Mouse (Mus musculus) forebrain, embryonic 15.5 days (tissue): ENCODE measurements at regions not wholly inside any gene's neighbourhood (a gene's known extent, or its start where the extent isn't known, plus 50 kb on each side); places are given as distances from the start of the nearest gene placed in this dataset.

Source experiments
- ATAC-seq: fragments of 200-750 bp; cut with Nextera tagmentation; replicated peaks from 2 replicates; pipeline ENCODE4 v1.8.0; 2017; ENCODE audit warnings: mild to moderate bottlenecking, moderate TSS enrichment, moderate library complexity
- H3K27ac ChIP-seq: fragments of 300-500 bp; sonication (generic); replicated peaks from 2 replicates; pipeline ENCODE4 v1.5.1; 2015; ENCODE audit warnings: mild to moderate bottlenecking, inconsistent platforms
- H3K27me3 ChIP-seq: fragments of 300-500 bp; sonication (generic); 2 replicates; pipeline ENCODE4 v1.6.1; 2015; ENCODE audit warnings: inconsistent platforms
- H3K36me3 ChIP-seq: fragments of 300-500 bp; sonication (generic); 2 replicates; pipeline ENCODE4 v1.6.1; 2015; ENCODE audit warnings: mild to moderate bottlenecking, inconsistent platforms
- H3K4me1 ChIP-seq: fragments of 300-500 bp; sonication (generic); 2 replicates; pipeline ENCODE4 v1.6.1; 2015; ENCODE audit warnings: inconsistent platforms
- H3K4me2 ChIP-seq: fragments of 300-500 bp; sonication (generic); replicated peaks from 2 replicates; pipeline ENCODE4 v1.6.1; 2015; ENCODE audit warnings: mild to moderate bottlenecking, inconsistent platforms
- H3K4me3 ChIP-seq: fragments of 300-500 bp; sonication (generic); 2 replicates; pipeline ENCODE4 v1.5.1; 2015; ENCODE audit warnings: mild to moderate bottlenecking, inconsistent platforms
- H3K9ac ChIP-seq: fragments of 300-500 bp; sonication (generic); replicated peaks from 2 replicates; pipeline ENCODE4 v1.6.1; 2015; ENCODE audit warnings: mild to moderate bottlenecking, inconsistent platforms
- H3K9me3 ChIP-seq: fragments of 300-500 bp; sonication (generic); 2 replicates; pipeline ENCODE4 v1.6.1; 2016; ENCODE audit warnings: inconsistent platforms
- WGBS: fragments of 180-500 bp; shearing (Covaris S2); methylation state at CpG from one replicate; pipeline ENCODE4 v1.1.7; 2015; ENCODE audit warnings: mixed read lengths; 5-methylcytosine and 5-hydroxymethylcytosine counted together

DNA sequence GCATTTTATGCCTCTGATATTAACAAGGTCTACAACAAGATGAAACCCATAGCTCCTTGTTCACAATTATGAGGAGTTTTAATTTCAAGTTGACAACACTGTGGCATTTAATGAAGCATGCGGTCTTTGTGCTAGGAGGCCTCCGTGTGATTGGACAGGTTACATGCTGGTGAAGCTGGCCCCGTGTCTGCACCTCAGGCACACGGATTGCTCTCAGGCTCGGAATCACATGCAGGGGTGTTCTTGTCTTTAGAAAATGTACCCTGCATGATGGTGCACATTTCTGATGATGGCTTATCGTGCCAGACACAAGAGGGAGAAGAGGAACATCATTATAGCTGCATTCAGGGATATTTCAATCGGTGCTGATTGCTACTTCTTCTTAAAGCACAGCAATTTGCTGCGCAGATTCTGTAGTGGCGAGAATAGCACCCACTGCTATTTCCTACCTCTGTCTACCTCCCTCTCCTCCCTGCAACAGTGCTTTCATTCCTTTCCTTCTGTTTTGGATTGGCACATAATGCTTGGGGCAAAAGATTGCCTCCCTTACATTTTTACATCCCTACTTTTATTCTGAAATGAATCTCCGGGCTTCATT lies 454.9 kb upstream of the Tle4 start:
- Histone ChIP-seq H3K4me3 (peak overlapping the region; percentile 4; the same call in 1 of the 2 replicates), H3K9ac (no peak overlapping the region), H3K4me1 (peaks cover 20% of the 10 kb centered on the region), H3K9me3 (no peaks in the 10 kb centered on the region), H3K27ac (0 out of 2 replicates have a peak overlapping the region, but pooled peaks have one; percentile 27), H3K4me2 (peak overlapping the region; percentile 30), H3K27me3 (no peaks in the 10 kb centered on the region), H3K36me3 (no peaks in the 10 kb centered on the region)
- ATAC-seq = peak; percentile 57
- WGBS = 25% methylated on average over 10 of the region's 10 CpGs

DNA sequence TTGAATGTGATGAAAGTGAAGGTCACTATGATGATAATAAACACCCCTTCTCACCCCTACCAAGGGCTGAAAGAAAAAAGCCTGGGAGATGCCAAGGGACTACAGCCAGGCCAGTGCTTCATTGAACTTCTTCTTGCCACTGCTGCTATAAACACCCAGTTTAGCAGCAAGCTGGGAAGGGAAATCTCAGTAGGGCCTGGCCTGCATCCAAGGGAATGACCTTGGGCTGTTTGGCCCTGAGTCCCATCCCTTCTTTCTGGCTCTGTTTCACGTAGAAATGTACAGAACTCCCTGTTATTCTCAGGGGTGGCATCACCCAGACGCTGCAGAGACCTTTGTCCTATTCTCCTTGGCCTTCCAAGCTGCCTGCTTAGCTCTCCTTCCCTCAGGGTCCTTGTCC lies 450.0 kb upstream of the Tle4 start:
- no peak overlapping the region for H3K27ac ChIP-seq
- 72% methylated on average over 2 of the region's 2 CpGs for WGBS

DNA sequence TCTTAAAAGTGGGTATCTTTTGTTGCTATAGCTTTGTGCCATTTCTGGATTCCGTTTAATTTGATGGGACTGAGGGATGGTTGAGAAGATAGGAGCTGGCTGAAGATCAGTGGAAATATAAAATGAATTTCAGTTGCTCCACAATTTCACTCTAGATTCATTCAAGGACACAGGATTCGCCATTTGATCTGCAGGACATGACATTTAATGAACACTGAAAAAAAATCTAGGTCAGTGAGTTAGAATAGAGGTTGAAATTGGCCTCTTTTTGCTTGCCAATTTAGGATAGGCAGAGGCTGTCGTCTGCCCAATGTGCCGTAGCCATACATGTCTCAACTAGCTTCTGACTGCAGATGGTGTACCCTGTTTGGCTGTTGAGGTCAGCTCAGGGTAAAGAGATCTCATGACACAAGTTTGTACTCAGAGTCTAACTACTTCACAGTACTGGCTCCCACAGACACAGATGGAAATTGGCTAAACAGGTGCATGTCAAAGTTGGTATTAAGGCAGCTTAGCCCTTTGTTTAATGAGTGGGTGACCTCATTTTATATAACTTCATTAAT lies 449.5 kb upstream of the Tle4 start:
- no peak overlapping the region for H3K4me2 ChIP-seq
- no peaks in the 10 kb centered on the region for H3K36me3 ChIP-seq
- H3K27ac ChIP-seq = no peak overlapping the region
- no peaks in the 10 kb centered on the region for H3K4me1 ChIP-seq
- no peak overlapping the region for H3K9ac ChIP-seq
- 73% methylated on average over 4 of the region's 4 CpGs for WGBS
- H3K27me3 ChIP-seq = no peaks in the 10 kb centered on the region
- no peaks in the 10 kb centered on the region for H3K9me3 ChIP-seq
- ATAC-seq = no peak
- H3K4me3 ChIP-seq = no peak overlapping the region

More for the DNA sequence above, 450.0 kb upstream of the Tle4 start:
- Histone ChIP-seq H3K4me3 (no peak overlapping the region), H3K4me1 (peaks cover 3% of the 10 kb centered on the region), H3K9ac (no peak overlapping the region), H3K27me3 (no peaks in the 10 kb centered on the region), H3K4me2 (no peak overlapping the region), H3K9me3 (no peaks in the 10 kb centered on the region), H3K36me3 (no peaks in the 10 kb centered on the region)
- ATAC-seq = no peak

DNA sequence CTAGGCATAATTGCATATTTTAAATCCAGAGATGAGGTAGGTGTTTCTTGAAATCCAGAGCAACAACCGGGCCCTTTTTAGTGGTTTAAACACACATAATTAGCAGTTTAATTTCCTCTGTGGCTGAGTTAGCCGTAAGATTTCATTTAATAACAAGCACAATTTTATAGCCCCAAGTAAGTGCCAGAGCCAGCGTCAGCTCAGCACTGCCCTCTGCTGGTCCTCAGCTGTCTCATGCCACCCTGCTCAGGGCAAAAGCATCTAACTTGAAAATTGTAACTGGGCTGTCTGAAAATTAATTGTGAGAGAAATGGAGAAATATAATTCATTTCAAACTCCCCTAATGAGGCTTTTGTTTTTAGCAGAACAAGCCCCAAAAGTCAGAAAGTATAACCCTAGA lies 437.7 kb upstream of the Tle4 start:
- WGBS = 2% methylated on average over 3 of the region's 3 CpGs
- no peak overlapping the region for H3K9ac ChIP-seq
- 0 out of 2 replicates have a peak, but pooled peaks cover 4% of the 10 kb centered on the region for H3K4me1 ChIP-seq
- ATAC-seq = peak; percentile 73
- 0 out of 2 replicates have a peak, but pooled peaks cover 4% of the 10 kb centered on the region for H3K27me3 ChIP-seq
- no peak overlapping the region for H3K27ac ChIP-seq
- no peaks in the 10 kb centered on the region for H3K9me3 ChIP-seq
- no peak overlapping the region for H3K4me2 ChIP-seq
- H3K36me3 ChIP-seq = no peaks in the 10 kb centered on the region
- H3K4me3 ChIP-seq = no peak overlapping the region

DNA sequence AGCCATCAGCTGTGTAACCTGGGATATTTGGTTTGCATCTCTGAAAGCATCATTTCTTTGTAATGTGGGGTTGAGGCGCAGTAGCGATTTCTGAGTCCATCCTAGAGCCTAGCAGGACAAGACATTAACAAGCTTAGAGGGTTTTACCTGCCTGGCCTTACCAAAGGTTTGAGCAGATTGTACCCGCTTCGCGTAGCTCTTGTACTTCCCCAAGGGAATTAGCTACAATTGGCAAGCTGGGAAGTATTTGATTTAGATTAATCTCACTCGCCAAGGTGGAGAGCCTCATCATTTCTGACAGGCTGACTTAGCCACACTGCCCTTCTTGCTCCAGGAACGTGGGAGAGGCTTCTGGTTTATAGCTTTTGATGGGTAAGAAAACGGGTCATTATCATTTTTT lies 436.1 kb upstream of the Tle4 start:
- H3K4me3 ChIP-seq = no peak overlapping the region
- no peak overlapping the region for H3K4me2 ChIP-seq
- H3K4me1 ChIP-seq = 0 out of 2 replicates have a peak, but pooled peaks cover 4% of the 10 kb centered on the region
- no peak overlapping the region for H3K27ac ChIP-seq
- ATAC-seq = no peak
- no peak overlapping the region for H3K9ac ChIP-seq
- WGBS = 58% methylated on average over 8 of the region's 8 CpGs
- H3K9me3 ChIP-seq = no peaks in the 10 kb centered on the region
- H3K27me3 ChIP-seq = 0 out of 2 replicates have a peak, but pooled peaks cover 4% of the 10 kb centered on the region
- H3K36me3 ChIP-seq = no peaks in the 10 kb centered on the region

DNA sequence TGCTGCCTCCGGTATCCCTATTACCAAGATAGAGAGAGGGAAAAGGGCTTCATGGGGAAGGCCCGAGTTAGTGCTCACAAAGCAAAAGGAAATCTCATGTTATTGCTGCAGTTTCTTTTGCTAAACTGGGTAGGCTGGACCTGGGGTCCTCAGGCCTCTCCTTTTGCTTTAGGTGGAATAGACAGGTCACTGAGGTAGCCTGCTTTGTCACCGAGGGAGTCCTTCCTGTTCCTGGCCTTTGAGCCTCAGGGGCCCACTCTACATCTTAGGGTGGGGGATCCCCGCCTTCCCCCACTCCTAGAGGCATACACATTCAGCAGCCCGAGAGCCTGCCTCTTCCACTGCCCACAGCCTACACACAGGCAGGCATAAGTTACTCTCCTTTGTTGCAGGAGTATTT lies 435.5 kb upstream of the Tle4 start:
- Histone ChIP-seq H3K36me3 (no peaks in the 10 kb centered on the region), H3K27ac (no peak overlapping the region), H3K9ac (no peak overlapping the region), H3K4me2 (no peak overlapping the region), H3K4me1 (0 out of 2 replicates have a peak, but pooled peaks cover 4% of the 10 kb centered on the region), H3K4me3 (no peak overlapping the region), H3K27me3 (0 out of 2 replicates have a peak, but pooled peaks cover 4% of the 10 kb centered on the region), H3K9me3 (no peaks in the 10 kb centered on the region)
- WGBS = 72% methylated on average over 5 of the region's 5 CpGs
- no peak for ATAC-seq

DNA sequence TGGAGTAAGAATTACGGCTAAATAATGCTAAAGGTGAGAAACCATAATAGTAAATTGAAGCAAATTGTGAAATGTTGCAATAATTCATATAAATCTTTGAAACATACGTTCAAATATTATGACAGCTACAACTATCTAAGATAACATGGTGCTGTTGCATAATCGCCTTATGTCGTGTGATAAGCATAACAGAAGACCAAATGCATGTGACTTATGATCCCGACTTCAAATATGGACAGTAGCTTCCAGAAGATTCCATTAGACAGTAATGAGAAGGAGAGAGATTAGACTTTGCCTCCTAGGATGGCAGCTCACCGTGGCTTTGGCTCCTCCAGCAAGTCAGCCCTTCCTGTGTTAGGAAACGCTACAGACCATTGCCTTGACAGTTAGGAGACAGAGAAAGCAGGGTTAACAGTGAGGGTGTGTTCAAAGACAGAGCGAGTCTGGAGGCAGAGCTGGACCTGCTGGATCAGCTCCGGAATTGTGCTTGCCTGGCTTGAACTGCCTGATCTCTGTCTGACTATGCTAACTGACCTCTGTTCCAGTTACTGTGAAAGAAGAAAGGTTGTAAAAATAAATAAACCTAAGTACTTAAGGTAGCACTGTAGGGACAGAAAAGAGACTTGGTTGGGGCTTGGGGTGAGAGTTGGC lies 434.6 kb upstream of the Tle4 start:
- Histone ChIP-seq H3K9me3 (no peaks in the 10 kb centered on the region), H3K4me3 (no peak overlapping the region), H3K4me1 (0 out of 2 replicates have a peak, but pooled peaks cover 4% of the 10 kb centered on the region), H3K27ac (no peak overlapping the region), H3K36me3 (no peaks in the 10 kb centered on the region), H3K4me2 (no peak overlapping the region), H3K27me3 (0 out of 2 replicates have a peak, but pooled peaks cover 4% of the 10 kb centered on the region), H3K9ac (no peak overlapping the region)
- WGBS = 79% methylated on average over 9 of the region's 9 CpGs
- no peak for ATAC-seq

DNA sequence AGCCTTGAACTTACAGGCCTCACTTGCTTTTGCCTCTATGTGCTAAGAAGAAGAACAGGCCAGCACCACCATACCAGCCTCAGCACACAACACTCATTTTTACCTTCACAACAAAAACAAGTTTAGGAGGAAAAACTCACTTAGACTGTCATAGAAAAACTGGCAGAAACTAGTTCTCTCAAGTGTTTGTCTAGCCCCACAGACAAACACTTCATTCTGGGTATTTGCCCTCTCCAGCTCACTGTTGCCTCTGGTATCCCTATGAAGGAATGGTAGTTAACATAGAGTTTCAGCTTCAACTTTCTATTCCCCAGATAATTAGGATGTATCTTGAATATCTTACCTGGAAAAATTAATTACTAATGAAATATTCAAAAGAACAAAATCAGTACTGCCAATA lies 433.6 kb upstream of the Tle4 start:
- Histone ChIP-seq H3K27ac (no peak overlapping the region), H3K27me3 (0 out of 2 replicates have a peak, but pooled peaks cover 4% of the 10 kb centered on the region), H3K9ac (no peak overlapping the region), H3K9me3 (no peaks in the 10 kb centered on the region), H3K4me2 (no peak overlapping the region), H3K36me3 (no peaks in the 10 kb centered on the region), H3K4me1 (0 out of 2 replicates have a peak, but pooled peaks cover 4% of the 10 kb centered on the region), H3K4me3 (no peak overlapping the region)
- ATAC-seq = no peak

DNA sequence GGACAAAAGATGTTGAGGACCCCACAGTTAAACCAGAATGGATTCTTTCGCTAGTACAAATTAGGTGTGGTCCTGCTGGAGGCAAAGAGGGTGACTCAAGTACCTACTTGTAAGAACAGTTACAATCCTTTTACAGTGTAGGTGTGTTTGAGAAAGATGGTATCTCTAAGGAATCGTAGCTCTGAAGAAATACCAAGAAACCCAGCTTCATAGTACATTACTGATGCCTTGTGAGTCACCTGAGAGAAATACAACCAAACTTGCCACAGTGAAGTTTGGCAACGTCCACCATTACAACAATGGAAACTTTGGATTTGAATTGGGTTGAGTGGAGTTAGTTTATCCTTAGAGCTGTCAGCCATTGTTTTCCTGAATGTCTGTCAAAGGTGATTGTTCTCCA lies 405.7 kb upstream of the Tle4 start:
- ATAC-seq = no peak
- Histone ChIP-seq H3K27ac (no peak overlapping the region), H3K36me3 (no peaks in the 10 kb centered on the region), H3K27me3 (no peaks in the 10 kb centered on the region), H3K4me3 (no peak overlapping the region), H3K4me1 (no peaks in the 10 kb centered on the region), H3K9me3 (no peaks in the 10 kb centered on the region), H3K9ac (no peak overlapping the region), H3K4me2 (no peak overlapping the region)
- 74% methylated on average over 3 of the region's 3 CpGs for WGBS

DNA sequence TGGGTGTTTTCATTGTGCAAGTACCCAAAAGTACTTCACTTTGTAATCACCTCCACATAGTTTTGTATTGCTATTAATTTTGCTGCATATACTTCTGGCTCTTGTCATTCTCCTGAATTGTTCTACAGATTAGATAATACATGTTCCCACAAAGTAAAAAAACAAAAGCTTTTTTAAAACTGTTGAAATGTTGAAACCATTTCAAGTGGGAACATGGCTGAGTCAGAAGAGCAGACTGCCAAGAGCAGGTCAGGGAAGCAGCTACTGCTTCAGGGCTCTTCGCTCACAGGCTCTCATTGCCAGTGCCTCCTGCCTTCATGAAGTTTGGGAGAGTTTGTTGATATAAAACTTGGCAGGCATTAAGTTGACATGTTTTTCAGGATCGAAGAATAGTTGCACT lies 395.5 kb upstream of the Tle4 start:
- no peak overlapping the region for H3K27ac ChIP-seq
- no peaks in the 10 kb centered on the region for H3K9me3 ChIP-seq
- H3K27me3 ChIP-seq = no peaks in the 10 kb centered on the region
- H3K4me3 ChIP-seq = no peak overlapping the region
- H3K4me1 ChIP-seq = no peaks in the 10 kb centered on the region
- H3K9ac ChIP-seq = no peak overlapping the region
- WGBS = 93% methylated on average over 2 of the region's 2 CpGs
- H3K4me2 ChIP-seq = no peak overlapping the region
- H3K36me3 ChIP-seq = no peaks in the 10 kb centered on the region
- no peak for ATAC-seq

DNA sequence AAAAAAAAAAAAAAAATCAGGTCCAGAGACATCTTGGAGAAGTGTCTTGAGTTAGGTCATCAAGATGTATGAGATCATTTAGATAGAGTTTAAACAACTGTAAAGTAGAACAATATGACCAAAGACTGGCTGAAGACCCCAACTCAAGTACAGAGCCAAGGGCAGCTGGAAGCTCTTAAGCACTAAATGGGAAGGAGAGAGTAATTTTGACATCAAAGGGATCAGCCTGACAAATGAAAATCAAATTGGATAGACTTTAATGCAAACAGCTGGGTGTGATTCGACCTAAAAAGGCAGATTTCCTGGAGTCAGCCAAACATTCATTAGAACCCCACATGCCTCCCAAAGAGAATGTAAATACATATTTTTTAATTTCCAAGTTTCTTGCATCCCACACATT lies 372.3 kb upstream of the Tle4 start:
- H3K4me2 ChIP-seq = no peak overlapping the region
- H3K9me3 ChIP-seq = no peaks in the 10 kb centered on the region
- H3K27me3 ChIP-seq = no peaks in the 10 kb centered on the region
- H3K36me3 ChIP-seq = no peaks in the 10 kb centered on the region
- H3K4me3 ChIP-seq = no peak overlapping the region
- ATAC-seq = no peak
- WGBS = 9% methylated on average over 1 of the region's 1 CpGs
- no peak overlapping the region for H3K9ac ChIP-seq
- H3K4me1 ChIP-seq = no peaks in the 10 kb centered on the region
- H3K27ac ChIP-seq = no peak overlapping the region

DNA sequence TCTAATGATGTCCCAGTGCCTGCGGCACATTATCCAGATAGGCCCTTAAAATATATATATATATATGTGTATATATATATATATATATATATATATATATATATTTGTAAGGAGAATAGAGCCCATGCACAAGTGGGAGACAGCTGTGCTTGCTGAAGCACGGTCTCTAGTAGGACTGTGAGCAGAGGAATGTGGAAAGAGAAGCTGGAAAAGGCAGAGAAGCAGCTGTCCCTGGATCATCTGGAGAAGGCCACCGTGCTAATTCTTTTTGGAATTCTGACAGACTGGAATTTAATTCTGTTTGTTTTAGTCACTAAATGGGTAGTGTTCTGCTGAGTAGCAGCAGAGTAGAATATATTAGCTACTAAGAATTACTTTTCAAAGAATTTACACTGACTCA lies 370.4 kb upstream of the Tle4 start:
- no peak overlapping the region for H3K4me3 ChIP-seq

More for the DNA sequence above, 370.4 kb upstream of the Tle4 start:
- no peak overlapping the region for H3K9ac ChIP-seq
- no peaks in the 10 kb centered on the region for H3K4me1 ChIP-seq
- H3K27me3 ChIP-seq = no peaks in the 10 kb centered on the region
- no peak overlapping the region for H3K4me2 ChIP-seq
- no peak overlapping the region for H3K27ac ChIP-seq
- WGBS = 76% methylated on average over 3 of the region's 3 CpGs
- no peaks in the 10 kb centered on the region for H3K9me3 ChIP-seq
- no peak for ATAC-seq
- no peaks in the 10 kb centered on the region for H3K36me3 ChIP-seq
